Mouse (Mus musculus) embryonic fibroblast, embryonic 13.5 days (primary cell): ENCODE data around the gene Spata31d1d.

Experiments used
- CTCF ChIP-seq: IDR thresholded peaks from 2 replicates; pipeline ENCODE4 v1.5.1; 2011; ENCODE audit warnings: mild to moderate bottlenecking, control low read depth, low read length, moderate library complexity, borderline replicate concordance; ENCODE audit not compliant: insufficient read depth
- POLR2A ChIP-seq: IDR thresholded peaks from 2 replicates; pipeline ENCODE4 v1.6.1; 2011; ENCODE audit warnings: low read depth, mild to moderate bottlenecking, control low read depth, low read length, moderate library complexity

- no peak for TF ChIP-seq POLR2A
- no peak for TF ChIP-seq CTCF
Observed at GRCm38 (mm10) chr13:59775168-59775567, 43.6 kb upstream of the Spata31d1d start.
